In the genomic region with DNA sequence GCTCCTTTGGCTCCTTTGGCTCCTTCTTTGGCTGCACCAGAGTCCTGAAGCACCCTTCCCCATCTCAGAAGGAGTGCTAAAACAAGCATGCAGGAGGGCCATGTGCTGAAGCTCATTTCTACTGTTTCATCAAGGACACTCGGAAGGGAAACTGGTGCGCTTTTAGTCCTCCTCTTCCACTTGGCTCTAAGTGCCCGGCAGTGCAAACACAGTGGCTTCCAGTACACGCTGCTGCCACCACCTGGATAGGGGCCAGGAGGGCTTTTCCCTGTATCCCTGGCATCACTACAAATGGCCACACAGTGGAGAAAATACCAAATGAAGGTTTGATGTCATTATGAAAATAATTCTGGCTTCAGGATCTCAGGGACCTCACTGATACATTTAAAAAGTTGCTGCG, we compare ENCODE assay signal across 9 mouse cellular contexts.
DNase-seq lines count a peak whose midpoint lies in the region; TF ChIP-seq lines count a peak whose summit lies in the region.
"Had no signal": no experiment of that assay in that cellular context is flagged by ENCODE, and none has a peak within 500 bp of the region (broad histone marks: within the 10 kb centered on the region; RNA-seq: fewer than 3 reads in every experiment).

No protein-coding gene starts in this region.

- no peaks in the 10 kb centered on the region for H3K27me3 ChIP-seq in heart, embryonic 10.5 days (ENCODE audit: insufficient read depth, poor library complexity, severe bottlenecking)
- H3K27me3 ChIP-seq: embryonic facial prominence, embryonic 13.5 days had no signal

- H3K4me3 ChIP-seq in heart, embryonic 10.5 days = no peak overlapping the region
- H3K4me3 ChIP-seq in lung, adult 2 months (replicated peaks; ENCODE audit: extremely low read depth, low read depth, low read length) = no peak overlapping the region
- H3K4me3 ChIP-seq: embryonic facial prominence, embryonic 13.5 days had no signal

- no peak overlapping the region for H3K27ac ChIP-seq in heart, embryonic 10.5 days
- H3K27ac ChIP-seq: embryonic facial prominence, embryonic 13.5 days had no signal

- no peaks in the 10 kb centered on the region for H3K9me3 ChIP-seq in heart, embryonic 10.5 days
- H3K9me3 ChIP-seq: embryonic facial prominence, embryonic 13.5 days had no signal

- no peaks in the 10 kb centered on the region for H3K36me3 ChIP-seq in heart, embryonic 10.5 days
- H3K36me3 ChIP-seq: embryonic facial prominence, embryonic 13.5 days had no signal

- TF ChIP-seq POLR2A in brain, embryonic 14.5 days (IDR thresholded peaks at IDR 0.05; ENCODE audit: borderline replicate concordance, extremely low read depth, insufficient read depth, insufficient read length, poor library complexity, severe bottlenecking) = no peak
- no peak for TF ChIP-seq POLR2A in lung, adult 2 months (IDR thresholded peaks at IDR 0.05; ENCODE audit: borderline replicate concordance, extremely low read depth, low read depth, low read length)

- no peak for TF ChIP-seq CTCF in brain, embryonic 14.5 days (IDR thresholded peaks at IDR 0.05; ENCODE audit: borderline replicate concordance, extremely low read depth, insufficient read depth, insufficient read length)
- no peak for TF ChIP-seq CTCF in lung, adult 2 months (IDR thresholded peaks at IDR 0.05; ENCODE audit: insufficient read depth, low read length)

- 67% methylated on average over 5 of the region's 5 CpGs for WGBS in heart, embryonic 10.5 days
- 60% methylated on average over 5 of the region's 5 CpGs for WGBS in lung, adult 2 months

- DNase-seq in heart, postnatal 4 days = peak; percentile 35
- DNase-seq in heart, embryonic 10.5 days (ENCODE audit: low spot score) = no peak
- DNase-seq in 3134 (ENCODE audit: extremely low read depth, insufficient read length, low spot score) = peak; percentile 15
- peak; percentile 35 for DNase-seq in brain, embryonic 14.5 days (ENCODE audit: low read depth)
- DNase-seq in lung, adult 2 months = peak; percentile 13
- no peak for DNase-seq in ovary, postnatal 10 days (ENCODE audit: low spot score)
- DNase-seq in urinary bladder, postnatal 14 days (ENCODE audit: low spot score) = no peak
- DNase-seq: thymus, postnatal 4 days had no signal

- no peaks in the 10 kb centered on the region for H3K4me1 ChIP-seq in heart, embryonic 10.5 days
- H3K4me1 ChIP-seq in lung, adult 2 months (ENCODE audit: control insufficient read depth, insufficient read depth, low read length) = no peaks in the 10 kb centered on the region
- H3K4me1 ChIP-seq: embryonic facial prominence, embryonic 13.5 days had no signal

Comparison
In these comparisons a context has a peak if more than half of its experiments do, and no peak if none do; other contexts are left out.
1. DNase-seq: peak in heart, postnatal 4 days (single experiment), 3134 (single experiment), brain, embryonic 14.5 days (single experiment) and lung, adult 2 months (single experiment); none in heart, embryonic 10.5 days (single experiment), ovary, postnatal 10 days (single experiment) and urinary bladder, postnatal 14 days (single experiment).